Mouse (Mus musculus): ENCODE results near the gene Gcnt7. TPM values are rescaled to one million over a fixed set of nuclear protein-coding genes. Genes with fewer than 3 reads are reported as not detected.
A peak's percentile ranks its signal among the peaks of the same experiment; 100 is the strongest.

Gene Gcnt7
- polyA plus RNA-seq, 1 experiment from 2014 or later, result 1.0 TPM

GRCm38 (mm10) chr2:172445617-172446016 is 12.8 kb downstream of the Gcnt7 start:
- H3K4me1 ChIP-seq (ENCODE audit: control insufficient read depth, insufficient read depth, low read length), result peaks cover 10% of the 10 kb centered on the region
- WGBS, result 94% methylated on average over 4 of the region's 4 CpGs
- H3K9ac ChIP-seq (ENCODE audit: low read depth, low read length), result no peak overlapping the region
- H3K27ac ChIP-seq (ENCODE audit: low read length), result no peak overlapping the region
- H3K4me2 ChIP-seq (ENCODE audit: low read depth, low read length), result no peak overlapping the region
- H3K4me3 ChIP-seq (ENCODE audit: low read length), result no peak overlapping the region
- peaks cover 7% of the 10 kb centered on the region; the same call in 1 of the 2 replicates for H3K36me3 ChIP-seq (ENCODE audit: control insufficient read depth, insufficient read depth, low read length)
- no peaks in the 10 kb centered on the region for H3K9me3 ChIP-seq (ENCODE audit: control insufficient read depth, low read length)
- no peak for ATAC-seq
- H3K27me3 ChIP-seq (replicated peaks; ENCODE audit: control insufficient read depth, insufficient read depth, low read length), result no peaks in the 10 kb centered on the region

- ATAC-seq, result 0 out of 2 replicates have a peak, but pooled peaks have one; percentile 14
- Histone ChIP-seq H3K4me3 (ENCODE audit: low read length) (peak overlapping the region; percentile 65), H3K9ac (ENCODE audit: low read depth, low read length) (peak overlapping the region; percentile 61), H3K36me3 (ENCODE audit: control insufficient read depth, insufficient read depth, low read length) (no peaks in the 10 kb centered on the region; the same call in 1 of the 2 replicates), H3K9me3 (ENCODE audit: control insufficient read depth, low read length) (no peaks in the 10 kb centered on the region), H3K4me1 (ENCODE audit: control insufficient read depth, insufficient read depth, low read length) (peaks cover 13% of the 10 kb centered on the region), H3K4me2 (ENCODE audit: low read depth, low read length) (peak overlapping the region; percentile 60), H3K27me3 (replicated peaks; ENCODE audit: control insufficient read depth, insufficient read depth, low read length) (no peaks in the 10 kb centered on the region), H3K27ac (ENCODE audit: low read length) (no peak overlapping the region)
- WGBS, result 30% methylated on average over 6 of the region's 6 CpGs
These were observed 17.2 kb downstream of the Gcnt7 start for GRCm38 (mm10) chr2:172441176-172441575.

GRCm38 (mm10) chr2:172440640-172441005 is 17.8 kb downstream of the Gcnt7 start:
- Histone ChIP-seq H3K4me2 (ENCODE audit: low read depth, low read length) (peak overlapping the region; percentile 60), H3K4me1 (ENCODE audit: control insufficient read depth, insufficient read depth, low read length) (peaks cover 13% of the 10 kb centered on the region), H3K27ac (ENCODE audit: low read length) (no peak overlapping the region), H3K4me3 (ENCODE audit: low read length) (peak overlapping the region; percentile 65), H3K9ac (ENCODE audit: low read depth, low read length) (peak overlapping the region; percentile 61), H3K9me3 (ENCODE audit: control insufficient read depth, low read length) (no peaks in the 10 kb centered on the region), H3K36me3 (ENCODE audit: control insufficient read depth, insufficient read depth, low read length) (no peaks in the 10 kb centered on the region; the same call in 1 of the 2 replicates), H3K27me3 (replicated peaks; ENCODE audit: control insufficient read depth, insufficient read depth, low read length) (no peaks in the 10 kb centered on the region)
- peak; percentile 75 for ATAC-seq
- 0% methylated on average over 21 of the region's 21 CpGs for WGBS

DNA sequence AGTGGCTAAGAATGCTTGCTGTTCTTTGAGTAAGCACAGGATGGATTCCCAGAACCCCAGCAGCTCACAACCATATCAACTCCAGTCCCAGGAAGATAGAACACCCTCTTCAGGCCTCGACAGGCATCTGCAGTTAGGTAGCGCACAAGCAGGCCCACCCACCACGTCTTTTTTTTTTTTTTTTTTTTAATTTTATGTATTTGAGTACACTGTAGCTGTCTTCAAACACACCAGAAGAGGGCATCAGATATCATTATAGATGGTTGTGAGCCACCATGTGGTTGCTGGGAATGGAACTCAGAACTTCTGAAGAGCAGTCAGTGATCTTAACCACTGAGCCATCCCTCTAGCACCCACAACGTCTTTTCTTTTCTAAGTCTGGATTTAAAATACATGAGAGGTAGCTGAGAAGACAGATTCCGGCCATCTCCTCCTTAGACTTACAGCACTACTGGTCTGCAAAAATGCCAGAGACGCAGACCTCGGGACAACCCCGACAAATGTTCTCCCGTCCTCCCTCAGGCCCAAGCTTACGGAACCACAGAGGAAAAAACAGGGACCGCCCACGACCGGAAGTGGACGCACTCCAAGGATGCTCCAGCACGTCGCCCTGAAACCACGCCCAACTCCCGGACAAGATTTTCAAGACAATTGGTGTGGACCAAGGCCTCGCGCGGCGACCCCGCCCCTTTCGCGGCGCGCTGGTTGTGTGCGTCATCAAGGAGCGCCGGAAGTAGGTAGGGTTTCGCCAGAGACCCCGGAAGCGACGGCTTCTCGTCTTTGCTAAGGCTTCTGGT is 18.4 kb downstream of the Gcnt7 start, which contains the start of gene Rtf2:
Rtf2 (plus strand) TSS at position 714 of the 797 bp plus-strand sequence.
- H3K9ac ChIP-seq (ENCODE audit: low read depth, low read length), result peak within 1 kb of the TSS; percentile 61
- 0 out of 2 replicates have a peak within 1 kb of the TSS, but pooled peaks have one; percentile 20 for H3K27ac ChIP-seq (ENCODE audit: low read length)
- peak within 1 kb of the TSS; percentile 65 for H3K4me3 ChIP-seq (ENCODE audit: low read length)
- H3K4me1 ChIP-seq (ENCODE audit: control insufficient read depth, insufficient read depth, low read length), result peaks cover 13% of the 10 kb centered on the region
- H3K36me3 ChIP-seq (ENCODE audit: control insufficient read depth, insufficient read depth, low read length), result no peaks in the 10 kb centered on the region
- no peaks in the 10 kb centered on the region for H3K9me3 ChIP-seq (ENCODE audit: control insufficient read depth, low read length)
- peak within 1 kb of the TSS; percentile 60 for H3K4me2 ChIP-seq (ENCODE audit: low read depth, low read length)
- H3K27me3 ChIP-seq (replicated peaks; ENCODE audit: control insufficient read depth, insufficient read depth, low read length), result no peaks in the 10 kb centered on the region
- 1% methylated on average over 35 of the region's 35 CpGs for WGBS
- peak; percentile 98 for ATAC-seq

DNA sequence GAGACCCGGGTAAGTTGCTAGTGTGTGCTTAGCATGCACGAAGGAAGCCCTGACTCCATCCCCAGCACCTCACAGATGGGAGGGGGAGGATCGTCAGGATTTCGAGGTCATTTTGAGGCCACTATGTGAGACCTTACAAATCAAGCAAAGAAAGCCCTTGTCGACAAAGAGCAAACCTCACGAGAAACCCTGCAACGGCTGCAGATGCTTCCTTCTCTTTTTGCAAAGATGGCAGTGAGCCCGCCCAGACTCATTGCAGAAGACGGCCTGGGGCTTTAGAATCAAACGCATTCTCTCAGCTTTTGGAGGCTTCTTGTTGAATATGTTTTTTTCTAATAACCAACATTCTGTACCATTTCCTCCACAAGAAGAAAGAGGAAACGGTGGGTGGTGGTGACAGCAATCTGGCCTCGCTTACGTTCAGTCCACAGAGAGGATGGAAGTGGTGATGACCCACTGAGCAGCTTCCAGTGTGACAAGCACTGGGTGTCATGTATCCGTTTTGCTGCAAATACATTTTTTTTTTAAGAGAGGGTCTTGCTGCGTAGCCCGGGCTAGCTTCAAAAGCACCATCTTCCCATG is 20.9 kb downstream of the Gcnt7 start:
- WGBS, result 62% methylated on average over 16 of the region's 16 CpGs
- Histone ChIP-seq H3K4me2 (ENCODE audit: low read depth, low read length) (no peak overlapping the region), H3K9me3 (ENCODE audit: control insufficient read depth, low read length) (no peaks in the 10 kb centered on the region), H3K9ac (ENCODE audit: low read depth, low read length) (no peak overlapping the region), H3K4me3 (ENCODE audit: low read length) (no peak overlapping the region), H3K27me3 (replicated peaks; ENCODE audit: control insufficient read depth, insufficient read depth, low read length) (no peaks in the 10 kb centered on the region), H3K4me1 (ENCODE audit: control insufficient read depth, insufficient read depth, low read length) (peaks cover 13% of the 10 kb centered on the region), H3K36me3 (ENCODE audit: control insufficient read depth, insufficient read depth, low read length) (no peaks in the 10 kb centered on the region), H3K27ac (ENCODE audit: low read length) (no peak overlapping the region)
- no peak for ATAC-seq

DNA sequence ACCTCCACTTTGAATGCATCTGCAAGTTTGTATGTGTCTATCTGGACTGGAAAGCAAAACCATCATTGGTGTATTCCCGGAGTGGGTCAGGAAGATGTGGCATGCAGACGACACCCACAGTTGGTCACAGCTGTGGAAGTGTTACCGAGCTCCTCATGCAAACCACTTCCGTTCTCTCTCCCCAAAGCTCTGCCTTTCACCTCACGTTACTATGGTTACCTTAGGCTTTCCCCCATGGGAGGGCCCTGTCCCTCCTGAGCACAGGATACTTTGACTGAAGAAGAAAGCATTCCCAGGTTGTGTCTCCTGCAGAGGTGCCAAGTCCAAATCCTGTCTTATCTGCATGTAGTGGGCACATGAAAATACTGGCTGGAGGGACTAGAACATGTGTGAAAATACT is 24.6 kb downstream of the Gcnt7 start:
- H3K9me3 ChIP-seq (ENCODE audit: control insufficient read depth, low read length), result no peaks in the 10 kb centered on the region
- H3K27ac ChIP-seq (ENCODE audit: low read length), result no peak overlapping the region
- H3K36me3 ChIP-seq (ENCODE audit: control insufficient read depth, insufficient read depth, low read length), result no peaks in the 10 kb centered on the region
- H3K27me3 ChIP-seq (replicated peaks; ENCODE audit: control insufficient read depth, insufficient read depth, low read length), result no peaks in the 10 kb centered on the region
- no peak overlapping the region for H3K4me2 ChIP-seq (ENCODE audit: low read depth, low read length)
- WGBS, result 41% methylated on average over 5 of the region's 5 CpGs
- no peak overlapping the region for H3K4me3 ChIP-seq (ENCODE audit: low read length)
- no peak for ATAC-seq
- no peaks in the 10 kb centered on the region for H3K4me1 ChIP-seq (ENCODE audit: control insufficient read depth, insufficient read depth, low read length)
- no peak overlapping the region for H3K9ac ChIP-seq (ENCODE audit: low read depth, low read length)

DNA sequence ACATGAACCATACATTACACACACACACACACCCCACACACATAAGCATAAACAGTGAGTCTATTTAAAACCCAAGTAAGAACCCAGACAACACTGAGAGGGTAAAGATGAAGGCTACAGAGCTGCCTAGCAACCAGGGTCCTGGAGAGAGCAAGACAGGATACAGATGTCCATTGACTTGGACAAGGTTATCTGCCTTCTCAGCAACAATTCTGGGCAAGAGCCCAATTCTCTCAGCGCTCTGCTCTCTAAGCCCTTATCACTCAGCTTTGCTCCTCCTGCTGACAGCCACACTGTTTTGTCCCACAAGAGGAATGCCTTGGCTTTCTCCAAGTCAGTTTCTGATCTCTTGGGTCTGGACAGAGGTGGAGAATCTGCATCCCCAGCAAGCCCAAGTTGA is 27.8 kb downstream of the Gcnt7 start:
- H3K9ac ChIP-seq (ENCODE audit: low read depth, low read length), result no peak overlapping the region
- H3K27me3 ChIP-seq (replicated peaks; ENCODE audit: control insufficient read depth, insufficient read depth, low read length), result no peaks in the 10 kb centered on the region
- H3K4me1 ChIP-seq (ENCODE audit: control insufficient read depth, insufficient read depth, low read length), result no peaks in the 10 kb centered on the region
- H3K27ac ChIP-seq (ENCODE audit: low read length), result no peak overlapping the region
- H3K36me3 ChIP-seq (ENCODE audit: control insufficient read depth, insufficient read depth, low read length), result no peaks in the 10 kb centered on the region
- H3K4me2 ChIP-seq (ENCODE audit: low read depth, low read length), result no peak overlapping the region
- peak; percentile 42; the same call in 1 of the 2 replicates for ATAC-seq
- H3K4me3 ChIP-seq (ENCODE audit: low read length), result no peak overlapping the region
- no peaks in the 10 kb centered on the region for H3K9me3 ChIP-seq (ENCODE audit: control insufficient read depth, low read length)
- WGBS, result 48% methylated on average over 1 of the region's 1 CpGs

GRCm38 (mm10) chr2:172418208-172418607 is 40.2 kb downstream of the Gcnt7 start:
- H3K4me3 ChIP-seq (ENCODE audit: low read length), result no peak overlapping the region
- H3K27ac ChIP-seq (ENCODE audit: low read length), result no peak overlapping the region
- no peak for ATAC-seq
- H3K9me3 ChIP-seq (ENCODE audit: control insufficient read depth, low read length), result no peaks in the 10 kb centered on the region
- no peak overlapping the region for H3K4me2 ChIP-seq (ENCODE audit: low read depth, low read length)
- 79% methylated on average over 5 of the region's 5 CpGs for WGBS
- peaks cover 3% of the 10 kb centered on the region; the same call in 1 of the 2 replicates for H3K4me1 ChIP-seq (ENCODE audit: control insufficient read depth, insufficient read depth, low read length)
- no peaks in the 10 kb centered on the region for H3K36me3 ChIP-seq (ENCODE audit: control insufficient read depth, insufficient read depth, low read length)
- H3K9ac ChIP-seq (ENCODE audit: low read depth, low read length), result no peak overlapping the region
- H3K27me3 ChIP-seq (replicated peaks; ENCODE audit: control insufficient read depth, insufficient read depth, low read length), result no peaks in the 10 kb centered on the region

DNA sequence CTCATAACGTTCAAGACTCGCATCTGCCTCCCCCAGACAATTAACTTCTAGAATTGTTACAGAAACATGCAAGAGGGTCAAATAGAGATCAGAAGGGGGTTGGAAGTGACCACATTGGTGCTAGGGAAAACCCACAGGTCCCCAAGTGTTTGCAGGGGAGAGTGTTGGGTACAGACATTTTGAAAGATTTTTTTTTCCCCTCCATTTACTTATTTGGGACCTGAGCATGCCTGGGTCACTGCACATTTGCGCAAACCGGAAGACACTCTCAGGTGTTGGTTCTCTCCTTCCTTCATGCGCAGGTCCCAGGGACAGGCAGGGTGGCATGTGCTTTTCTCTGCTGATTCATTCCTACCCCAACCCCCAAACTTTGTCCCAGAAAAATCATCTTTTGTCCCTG is 41.5 kb downstream of the Gcnt7 start:
- Histone ChIP-seq H3K4me2 (ENCODE audit: low read depth, low read length) (no peak overlapping the region), H3K27me3 (replicated peaks; ENCODE audit: control insufficient read depth, insufficient read depth, low read length) (no peaks in the 10 kb centered on the region), H3K36me3 (ENCODE audit: control insufficient read depth, insufficient read depth, low read length) (no peaks in the 10 kb centered on the region), H3K27ac (ENCODE audit: low read length) (no peak overlapping the region), H3K9ac (ENCODE audit: low read depth, low read length) (no peak overlapping the region), H3K4me1 (ENCODE audit: control insufficient read depth, insufficient read depth, low read length) (peaks cover 5% of the 10 kb centered on the region; the same call in 1 of the 2 replicates), H3K9me3 (ENCODE audit: control insufficient read depth, low read length) (no peaks in the 10 kb centered on the region), H3K4me3 (ENCODE audit: low read length) (no peak overlapping the region)
- ATAC-seq, result no peak
- 92% methylated on average over 5 of the region's 5 CpGs for WGBS
